Mouse (Mus musculus) midbrain, embryonic 14.5 days (tissue): Measurements from ENCODE around the gene Ero1lb. TPM values are rescaled to one million over a fixed set of nuclear protein-coding genes. Genes with fewer than 3 reads are reported as not detected.

Experiments used
- ATAC-seq: fragments of 200-750 bp; cut with Nextera tagmentation; 2 replicates; pipeline ENCODE4 v1.8.0; 2017; ENCODE audit warnings: moderate number of reproducible peaks, moderate library complexity; ENCODE audit not compliant: low FRiP score, low TSS enrichment
- DNase-seq: peaks from one replicate; pipeline ENCODE4 v3.0.0-alpha.2; 2015
- H3K27ac ChIP-seq: fragments of 300-500 bp; sonication (generic); replicated peaks from 2 replicates; pipeline ENCODE4 v1.5.1; 2014; ENCODE audit warnings: mild to moderate bottlenecking, low read depth, low read length, moderate library complexity
- H3K27me3 ChIP-seq: fragments of 300-500 bp; sonication (generic); 2 replicates; pipeline ENCODE4 v1.6.1; 2014; ENCODE audit warnings: low read length, control low read depth, mixed read lengths; ENCODE audit not compliant: control insufficient read depth, insufficient read depth
- H3K36me3 ChIP-seq: fragments of 300-500 bp; sonication (generic); 2 replicates; pipeline ENCODE4 v1.6.1; 2014; ENCODE audit warnings: low read length, control low read depth; ENCODE audit not compliant: control insufficient read depth, insufficient read depth
- H3K4me1 ChIP-seq: fragments of 300-500 bp; sonication (generic); 2 replicates; pipeline ENCODE4 v1.6.1; 2014; ENCODE audit warnings: mild to moderate bottlenecking, antibody characterized with exemption, low read length, control low read depth; ENCODE audit not compliant: control insufficient read depth, insufficient read depth
- H3K4me2 ChIP-seq: fragments of 300-500 bp; sonication (generic); 2 replicates; pipeline ENCODE4 v1.6.1; 2014; ENCODE audit warnings: mild to moderate bottlenecking, low read length, moderate library complexity
- H3K4me3 ChIP-seq: fragments of 300-500 bp; sonication (generic); replicated peaks from 2 replicates; pipeline ENCODE4 v1.5.1; 2014; ENCODE audit warnings: low read depth, low read length
- H3K9ac ChIP-seq: fragments of 300-500 bp; sonication (generic); replicated peaks from 2 replicates; pipeline ENCODE4 v1.6.1; 2014; ENCODE audit warnings: mild to moderate bottlenecking, low read length, moderate library complexity
- H3K9me3 ChIP-seq: fragments of 300-500 bp; sonication (generic); 2 replicates; pipeline ENCODE4 v1.6.1; 2016; ENCODE audit warnings: low read length, control low read depth, mixed read lengths; ENCODE audit not compliant: control insufficient read depth
- whole genome bisulfite sequencing: fragments of 180-500 bp; shearing (Covaris S2); extraction: QIAGEN DNeasy Blood & Tissue Kit; methylation state at CpG from one replicate; pipeline ENCODE4 v1.1.7; 2014; 5-methylcytosine and 5-hydroxymethylcytosine counted together
- polyA plus RNA-seq: library from polyadenylated mRNA; unstranded; fragments of >200 nt; fragmentation: Nextera tagmentation; extraction: Ambion mirVana; gene quantifications from 2 replicates; pipeline ENCODE4 v1.2.1, GENCODE M21; 2014

The Ero1lb gene
- polyA plus RNA-seq: 18.2 and 19.5 TPM in 2 replicates

- WGBS: under 1% methylated on average over 73 of the region's 73 CpGs
- Histone ChIP-seq H3K9ac (peak within 1 kb of the TSS; percentile 85), H3K4me3 (peak within 1 kb of the TSS; percentile 77), H3K9me3 (no peaks in the 10 kb centered on the region), H3K4me2 (peak within 1 kb of the TSS; percentile 72), H3K27me3 (no peaks in the 10 kb centered on the region), H3K27ac (peak within 1 kb of the TSS; percentile 60; the same call in 1 of the 2 replicates), H3K36me3 (no peaks in the 10 kb centered on the region), H3K4me1 (peaks cover 9% of the 10 kb centered on the region)
- DNase-seq (peak; percentile 100), ATAC-seq (peak; percentile 99)
Observed at GRCm38 (mm10) chr13:12565621-12566390, at the start of gene Ero1lb. Gene Ero1lb, plus strand, starts transcription at chr13:12565874.

- Histone ChIP-seq H3K4me2 (peak overlapping the region; percentile 98), H3K36me3 (no peaks in the 10 kb centered on the region), H3K9ac (peak overlapping the region; percentile 55; the same call in 1 of the 2 replicates), H3K4me1 (no peaks in the 10 kb centered on the region), H3K9me3 (no peaks in the 10 kb centered on the region), H3K27me3 (peaks cover 10% of the 10 kb centered on the region), H3K4me3 (peak overlapping the region; percentile 54), H3K27ac (no peak overlapping the region)
- 3% methylated on average over 18 of the region's 18 CpGs for WGBS
- DNase-seq (peak; percentile 50), ATAC-seq (no peak)
Observed at GRCm38 (mm10) chr13:12519371-12519770, 46.3 kb upstream of the Ero1lb start.

- Histone ChIP-seq H3K27me3 (peaks cover 10% of the 10 kb centered on the region), H3K9me3 (no peaks in the 10 kb centered on the region), H3K9ac (peak within 1 kb of the TSS; percentile 55), H3K4me1 (no peaks in the 10 kb centered on the region), H3K36me3 (no peaks in the 10 kb centered on the region), H3K4me3 (peak within 1 kb of the TSS; percentile 54), H3K4me2 (peak within 1 kb of the TSS; percentile 98), H3K27ac (no peak within 1 kb of the TSS)
- ATAC-seq (peak; percentile 74), DNase-seq (peak; percentile 80)
- WGBS: under 1% methylated on average over 35 of the region's 35 CpGs
Observed at GRCm38 (mm10) chr13:12519955-12520584, 45.6 kb upstream of the Ero1lb start, which contains the start of gene Edaradd. Gene Edaradd, minus strand, starts transcription at chr13:12520438.

- H3K36me3 ChIP-seq: no peaks in the 10 kb centered on the region
- ATAC-seq (no peak), DNase-seq (no peak)
- H3K4me2 ChIP-seq: no peak overlapping the region
- no peak overlapping the region for H3K4me3 ChIP-seq
- no peak overlapping the region for H3K27ac ChIP-seq
- peaks cover 10% of the 10 kb centered on the region for H3K27me3 ChIP-seq
- no peaks in the 10 kb centered on the region for H3K9me3 ChIP-seq
- no peak overlapping the region for H3K9ac ChIP-seq
- H3K4me1 ChIP-seq: no peaks in the 10 kb centered on the region
Observed at GRCm38 (mm10) chr13:12522346-12522745, 43.3 kb upstream of the Ero1lb start.

- Histone ChIP-seq H3K4me3 (no peak overlapping the region), H3K27me3 (peaks cover 5% of the 10 kb centered on the region; the same call in 1 of the 2 replicates), H3K4me1 (no peaks in the 10 kb centered on the region), H3K9me3 (no peaks in the 10 kb centered on the region), H3K27ac (no peak overlapping the region), H3K4me2 (no peak overlapping the region), H3K9ac (no peak overlapping the region), H3K36me3 (no peaks in the 10 kb centered on the region)
- DNase-seq (no peak), ATAC-seq (no peak)
- WGBS: 93% methylated on average over 4 of the region's 4 CpGs
Observed at GRCm38 (mm10) chr13:12525678-12526077, 40.0 kb upstream of the Ero1lb start.

- H3K4me3 ChIP-seq: no peak overlapping the region
- no peaks in the 10 kb centered on the region for H3K9me3 ChIP-seq
- H3K4me2 ChIP-seq: no peak overlapping the region
- WGBS: 91% methylated on average over 3 of the region's 3 CpGs
- ATAC-seq (no peak), DNase-seq (no peak)
- no peak overlapping the region for H3K9ac ChIP-seq
- H3K27me3 ChIP-seq: no peaks in the 10 kb centered on the region
- H3K4me1 ChIP-seq: peaks cover 2% of the 10 kb centered on the region; the same call in 1 of the 2 replicates
- H3K36me3 ChIP-seq: no peaks in the 10 kb centered on the region
- H3K27ac ChIP-seq: no peak overlapping the region
Observed at GRCm38 (mm10) chr13:12534628-12535027, 31.0 kb upstream of the Ero1lb start.

GRCm38 (mm10) chr13:12537971-12538370 lies 27.7 kb upstream of the Ero1lb start:
- H3K4me3 ChIP-seq: no peak overlapping the region
- no peaks in the 10 kb centered on the region for H3K36me3 ChIP-seq
- no peaks in the 10 kb centered on the region for H3K9me3 ChIP-seq
- WGBS: 74% methylated on average over 6 of the region's 6 CpGs
- peaks cover 9% of the 10 kb centered on the region; the same call in 1 of the 2 replicates for H3K4me1 ChIP-seq
- H3K4me2 ChIP-seq: no peak overlapping the region
- no peak for ATAC-seq
- H3K27ac ChIP-seq: no peak overlapping the region
- no peaks in the 10 kb centered on the region for H3K27me3 ChIP-seq
- no peak overlapping the region for H3K9ac ChIP-seq
- no peak for DNase-seq

GRCm38 (mm10) chr13:12539716-12540115 lies 26.0 kb upstream of the Ero1lb start:
- peak overlapping the region; percentile 1; the same call in 1 of the 2 replicates for H3K4me3 ChIP-seq
- ATAC-seq (no peak), DNase-seq (peak; percentile 73)
- 6% methylated on average over 11 of the region's 11 CpGs for WGBS
- H3K9ac ChIP-seq: no peak overlapping the region; the same call in 1 of the 2 replicates
- peak overlapping the region; percentile 39 for H3K4me2 ChIP-seq
- no peaks in the 10 kb centered on the region for H3K9me3 ChIP-seq
- no peaks in the 10 kb centered on the region for H3K36me3 ChIP-seq
- no peaks in the 10 kb centered on the region for H3K27me3 ChIP-seq
- H3K4me1 ChIP-seq: peaks cover 9% of the 10 kb centered on the region; the same call in 1 of the 2 replicates
- H3K27ac ChIP-seq: no peak overlapping the region
